Mouse (Mus musculus) bone marrow macrophage, adult 2 months (primary cell): ENCODE results near the gene Uts2b.

Experiments
- CTCF ChIP-seq: IDR thresholded peaks from 2 replicates; pipeline ENCODE4 v1.5.1; 2012; ENCODE audit warnings: low read depth, mild to moderate bottlenecking, low read length, moderate library complexity
- POLR2A ChIP-seq: IDR thresholded peaks from 2 replicates; pipeline ENCODE4 v1.6.1; 2012; ENCODE audit warnings: mild to moderate bottlenecking, low read depth, low read length, borderline replicate concordance

- TF ChIP-seq POLR2A: no peak
- TF ChIP-seq CTCF: no peak
Measured at GRCm38 (mm10) chr16:27399026-27399718, 29.1 kb upstream of the Uts2b start.
